Mouse (Mus musculus) CH12.LX (cell line): ENCODE measurements at regions not wholly inside any gene's neighbourhood (a gene's known extent, or its start where the extent isn't known, plus 50 kb on each side); places are given as distances from the start of the nearest gene placed in this dataset.

ENCODE experiments used
- DNase-seq: peaks from one replicate; pipeline ENCODE4 v3.0.0-alpha.2; 2013; ENCODE audit errors: extremely low read depth
- H3K27ac ChIP-seq: 2 replicates; pipeline ENCODE4 v1.5.1; 2012; ENCODE audit warnings: low read depth, mild to moderate bottlenecking, control low read depth, moderate library complexity; ENCODE audit not compliant: insufficient read depth
- H3K27me3 ChIP-seq: replicated peaks from 2 replicates; pipeline ENCODE3; 2012; ENCODE audit warnings: inconsistent platforms
- H3K36me3 ChIP-seq, 2 experiments: replicated peaks in 1 of 2; 2 replicates each; pipeline versions ENCODE3 to v1.6.1; 2012; ENCODE audit warnings: inconsistent platforms in 1 of 2, low read length in 1 of 2, mild to moderate bottlenecking in 1 of 2, mixed read lengths in 1 of 2, moderate library complexity in 1 of 2; ENCODE audit not compliant: control insufficient read depth in 1 of 2, insufficient read depth in 1 of 2
- H3K4me1 ChIP-seq, 2 experiments: 2 replicates each; pipeline ENCODE4 v1.6.1; 2012; ENCODE audit warnings: inconsistent platforms in 1 of 2, moderate library complexity in 1 of 2; ENCODE audit not compliant: insufficient read depth in 2 of 2, control insufficient read depth in 1 of 2
- H3K4me2 ChIP-seq: 2 replicates; pipeline ENCODE4 v1.6.1; 2012; ENCODE audit warnings: low read depth, mild to moderate bottlenecking, control low read depth; ENCODE audit not compliant: poor library complexity, insufficient read depth, severe bottlenecking
- H3K4me3 ChIP-seq, 3 experiments: fragments of 150-350 bp in 1 of 3; sonication (generic) in 1 of 3; replicated peaks in 1 of 3; 2 replicates each; pipeline versions ENCODE3 to v1.5.1; 2011 to 2012; ENCODE audit warnings: low read depth in 2 of 3, low read length in 2 of 3, mild to moderate bottlenecking in 2 of 3, moderate library complexity in 2 of 3, control low read depth in 1 of 3, improper control_type of control experiment in 1 of 3, inconsistent platforms in 1 of 3, mixed read lengths in 1 of 3; ENCODE audit not compliant: poor library complexity in 1 of 3
- H3K79me2 ChIP-seq: replicated peaks from 2 replicates; pipeline ENCODE4 v1.6.1; 2012; ENCODE audit warnings: mild to moderate bottlenecking, moderate library complexity; ENCODE audit not compliant: control insufficient read depth, poor library complexity, insufficient read depth, severe bottlenecking; ENCODE audit errors: extremely low read depth
- H3K9ac ChIP-seq: 2 replicates; pipeline ENCODE4 v1.6.1; 2012; ENCODE audit warnings: low read depth, mild to moderate bottlenecking, control low read depth, moderate library complexity; ENCODE audit not compliant: insufficient read depth
- H3K9me3 ChIP-seq: replicated peaks from 2 replicates; pipeline ENCODE3; 2012; ENCODE audit warnings: low read length, inconsistent platforms, mixed read lengths
- BHLHE40 ChIP-seq: IDR thresholded peaks from 2 replicates; pipeline ENCODE4 v1.6.1; 2011; ENCODE audit warnings: mild to moderate bottlenecking, low read depth, low read length, improper control_type of control experiment
- CTCF ChIP-seq, 2 experiments: IDR thresholded peaks in 1 of 2; conservative IDR thresholded peaks in 1 of 2; 2 replicates each; pipeline ENCODE4 v1.5.1; 2011 to 2012; ENCODE audit warnings: low read depth in 2 of 2, low read length in 2 of 2, improper control_type of control experiment in 1 of 2, inconsistent platforms in 1 of 2, mild to moderate bottlenecking in 1 of 2, moderate library complexity in 1 of 2
- ELF1 ChIP-seq: IDR thresholded peaks from 2 replicates; pipeline ENCODE4 v1.6.1; 2014; ENCODE audit warnings: low read depth, mild to moderate bottlenecking, inconsistent platforms, low read length, improper control_type of control experiment
- EP300 ChIP-seq: IDR thresholded peaks from 2 replicates; pipeline ENCODE4 v1.6.1; 2011; ENCODE audit warnings: low read length, improper control_type of control experiment
- IRF4 ChIP-seq: IDR thresholded peaks from 2 replicates; pipeline ENCODE4 v1.6.1; 2014; ENCODE audit warnings: low read depth, mild to moderate bottlenecking, inconsistent platforms, low read length, improper control_type of control experiment
- JUN ChIP-seq: IDR thresholded peaks from 2 replicates; pipeline ENCODE4 v1.6.1; 2011; ENCODE audit warnings: low read depth, mild to moderate bottlenecking, low read length, improper control_type of control experiment, moderate library complexity; ENCODE audit not compliant: insufficient read depth
- KAT2A ChIP-seq: IDR thresholded peaks from 2 replicates; pipeline ENCODE4 v1.6.1; 2012; ENCODE audit warnings: low read length, improper control_type of control experiment, inconsistent platforms; ENCODE audit not compliant: insufficient replicate concordance
- MAX ChIP-seq: IDR thresholded peaks from 2 replicates; pipeline ENCODE4 v1.6.1; 2011; ENCODE audit warnings: low read length, improper control_type of control experiment
- MAZ ChIP-seq: IDR thresholded peaks from 2 replicates; pipeline ENCODE4 v1.6.1; 2012; ENCODE audit warnings: low read depth, mild to moderate bottlenecking, inconsistent platforms, low read length, improper control_type of control experiment, moderate library complexity
- MXI1 ChIP-seq: IDR thresholded peaks from 2 replicates; pipeline ENCODE4 v1.6.1; 2011; ENCODE audit warnings: mild to moderate bottlenecking, low read depth, low read length, improper control_type of control experiment
- NELFE ChIP-seq: IDR thresholded peaks from 2 replicates; pipeline ENCODE4 v1.6.1; 2011; ENCODE audit warnings: low read depth, low read length, improper control_type of control experiment
- POLR2A ChIP-seq: IDR thresholded peaks from 2 replicates; pipeline ENCODE4 v1.6.1; 2011; ENCODE audit warnings: low read depth, mild to moderate bottlenecking, improper control_type of control experiment, low read length
- RAD21 ChIP-seq: IDR thresholded peaks from 2 replicates; pipeline ENCODE4 v1.6.1; 2011; ENCODE audit warnings: low read depth, mild to moderate bottlenecking, low read length, improper control_type of control experiment, moderate library complexity
- SIN3A ChIP-seq: IDR thresholded peaks from 2 replicates; pipeline ENCODE4 v1.6.1; 2012; ENCODE audit warnings: low read length, improper control_type of control experiment, inconsistent platforms
- SMC3 ChIP-seq: IDR thresholded peaks from 2 replicates; pipeline ENCODE4 v1.6.1; 2011; ENCODE audit warnings: low read depth, low read length, improper control_type of control experiment
- TBP ChIP-seq: conservative IDR thresholded peaks from 2 replicates; pipeline ENCODE4 v1.6.1; 2011; ENCODE audit warnings: low read depth, low read length, improper control_type of control experiment
- TCF12 ChIP-seq: IDR thresholded peaks from 2 replicates; pipeline ENCODE4 v1.6.1; 2014; ENCODE audit warnings: low read depth, mild to moderate bottlenecking, inconsistent platforms, low read length, improper control_type of control experiment
- ZNF384 ChIP-seq: IDR thresholded peaks from 2 replicates; pipeline ENCODE4 v1.6.1; 2012; ENCODE audit warnings: low read depth, low read length, improper control_type of control experiment, inconsistent platforms
- dilution Hi-C: fragments of 300-500 bp; cut with MboI; formaldehyde crosslinking; loops from 2 replicates; pipeline ENCODE4 v1.14.3; 2020; ENCODE audit warnings: low sequenced_read_pairs; ENCODE audit not compliant: extremely low pct_unique_long_range_greater_than_20kb, extremely low pct_ligation_motif_present
- in situ Hi-C: fragments of 300-500 bp; cut with MboI; formaldehyde crosslinking; loops from 3 replicates; pipeline ENCODE4 v1.14.3; 2019; ENCODE audit warnings: low sequenced_read_pairs, low pct_ligation_motif_present, low pct_unique_long_range_greater_than_20kb, mixed read lengths

DNA sequence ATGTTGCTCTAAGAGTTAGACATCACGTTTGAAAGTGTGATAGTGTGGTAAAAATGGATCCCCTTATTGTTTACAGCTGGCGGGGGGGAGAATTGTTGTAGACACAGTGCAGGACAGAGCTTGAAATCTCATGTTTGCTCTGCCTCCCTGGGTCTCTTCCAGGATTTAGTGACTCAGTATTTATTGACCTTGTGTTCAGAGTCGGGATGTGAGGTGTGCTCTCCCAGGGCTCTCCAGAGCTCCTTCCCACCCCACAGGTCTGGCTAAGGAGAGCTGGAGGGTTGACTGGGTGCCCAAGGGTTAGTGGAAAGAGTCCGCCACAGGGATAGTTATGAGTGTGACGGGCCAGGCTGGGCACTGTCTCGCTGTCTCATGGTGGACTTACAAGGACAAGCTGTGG, 117.8 kb downstream of the Tle3 start:
- H3K9me3 ChIP-seq, result no peaks in the 10 kb centered on the region
- TF ChIP-seq ZNF384 (no peak), MAZ (no peak), JUN (no peak), ELF1 (no peak), SMC3 (no peak)
- TF ChIP-seq, all 38 proteins: peak for 0
- Histone ChIP-seq H3K4me3 (no peak overlapping the region), H3K36me3 (no peaks in the 10 kb centered on the region), H3K9ac (no peak overlapping the region), H3K27me3 (no peaks in the 10 kb centered on the region), H3K4me1 (peaks cover 3 to 5% of the 10 kb centered on the region in 2 experiments; a peak in 3 of 4 replicates), H3K27ac (no peak overlapping the region), H3K79me2 (no peaks in the 10 kb centered on the region), H3K4me2 (no peak overlapping the region)
- in situ Hi-C loops, result no loop called here
- no peak for DNase-seq
- dilution Hi-C loops, result no loop called here

DNA sequence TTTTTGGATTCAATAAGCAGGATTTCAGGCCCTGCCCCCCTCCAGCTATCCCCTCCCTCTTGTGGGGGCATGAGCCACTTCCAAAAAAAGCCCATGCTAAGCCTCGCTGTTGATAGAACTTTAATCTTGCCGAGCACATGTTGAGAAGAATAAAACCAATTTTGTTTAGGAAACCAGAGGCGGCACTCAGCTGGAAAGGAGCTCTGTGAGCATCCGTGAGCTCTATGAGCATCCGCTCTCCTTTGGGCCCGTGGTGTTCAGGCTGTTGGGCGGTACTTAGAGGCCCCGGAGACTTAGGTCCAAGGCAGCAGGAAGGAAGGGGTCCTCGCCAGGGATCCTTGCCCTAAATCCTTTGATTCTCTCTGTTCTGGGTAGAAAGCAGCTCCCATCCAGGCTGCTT, 117.0 kb downstream of the Tle3 start:
- dilution Hi-C loops, result no loop called here

DNA sequence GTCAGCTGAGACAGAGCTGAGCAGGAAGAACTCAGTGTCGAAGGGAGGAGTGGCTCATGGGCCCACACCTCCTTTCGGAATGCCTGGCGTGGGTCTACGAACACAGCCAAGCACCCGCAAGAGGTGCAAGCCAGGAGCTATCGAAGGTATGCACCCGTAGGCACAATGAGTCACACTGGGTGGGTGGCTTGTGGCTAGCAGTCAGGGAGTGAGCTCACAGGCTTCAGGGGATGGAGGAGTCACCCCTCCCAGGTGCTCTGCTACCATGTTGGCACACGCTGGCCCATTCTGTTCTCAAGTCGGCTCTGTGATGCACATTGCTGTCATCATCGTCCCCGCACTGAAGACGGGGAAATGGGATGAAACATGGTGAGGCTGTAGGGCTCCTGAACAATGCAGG, 115.7 kb downstream of the Tle3 start:
- TF ChIP-seq EP300 (no peak), BHLHE40 (no peak), RAD21 (no peak), TCF12 (no peak), POLR2A (no peak), IRF4 (no peak), KAT2A (no peak), MXI1 (no peak), CTCF (conservative IDR thresholded peaks at IDR 0.05 in 1 of 2, IDR thresholded peaks at IDR 0.05 in 1 of 2; ENCODE audit: low read depth in 2 of 2, low read length in 2 of 2) (no peak)
- dilution Hi-C loops (no loop called here), in situ Hi-C loops (no loop called here)

More for the DNA sequence above, 117.0 kb downstream of the Tle3 start:
- H3K9me3 ChIP-seq, result no peaks in the 10 kb centered on the region
- DNase-seq, result no peak
- no peak overlapping the region for H3K4me3 ChIP-seq
- H3K9ac ChIP-seq, result no peak overlapping the region
- H3K79me2 ChIP-seq, result no peaks in the 10 kb centered on the region
- no peak overlapping the region for H3K4me2 ChIP-seq
- in situ Hi-C loops, result no loop called here
- TF ChIP-seq SIN3A (no peak), TBP (no peak), MXI1 (no peak), TCF12 (no peak), ZNF384 (no peak), MAX (no peak), RAD21 (no peak), NELFE (no peak)
- TF ChIP-seq, all 38 proteins: peak for 0
- Histone ChIP-seq H3K27ac (no peak overlapping the region), H3K27me3 (no peaks in the 10 kb centered on the region), H3K4me1 (peaks cover 3% of the 10 kb centered on the region in 2 experiments; a peak in 2 of 4 replicates), H3K36me3 (no peaks in the 10 kb centered on the region)

More for the DNA sequence above, 115.7 kb downstream of the Tle3 start:
- H3K4me2 ChIP-seq, result no peak overlapping the region
- H3K4me1 ChIP-seq, result peaks cover 3% of the 10 kb centered on the region in 2 experiments; a peak in 2 of 4 replicates
- H3K27ac ChIP-seq, result no peak overlapping the region
- H3K27me3 ChIP-seq, result no peaks in the 10 kb centered on the region
- no peaks in the 10 kb centered on the region for H3K36me3 ChIP-seq
- H3K9me3 ChIP-seq, result peaks cover 5% of the 10 kb centered on the region
- no peak overlapping the region for H3K4me3 ChIP-seq
- no peaks in the 10 kb centered on the region for H3K79me2 ChIP-seq
- H3K9ac ChIP-seq, result no peak overlapping the region
- DNase-seq, result no peak
